Mouse (Mus musculus) liver, embryonic 14.5 days (tissue): ENCODE measurements around the gene Get4. TPM values are rescaled to one million over a fixed set of nuclear protein-coding genes. Genes with fewer than 3 reads are reported as not detected.

Source experiments
- ATAC-seq: fragments of 200-750 bp; cut with Nextera tagmentation; 2 replicates; pipeline ENCODE4 v1.8.0; 2017; ENCODE audit warnings: moderate number of reproducible peaks, mild to moderate bottlenecking, moderate library complexity; ENCODE audit not compliant: insufficient read depth
- DNase-seq, 3 experiments: peaks; one replicate each; pipeline ENCODE4 v3.0.0-alpha.2; 2012 to 2013; ENCODE audit warnings: low read depth in 3 of 3, low spot score in 3 of 3
- H3K27ac ChIP-seq: fragments of 300-500 bp; sonication (generic); 2 replicates; pipeline ENCODE4 v1.5.1; 2014; ENCODE audit warnings: moderate library complexity, mild to moderate bottlenecking, control low read depth, inconsistent platforms
- H3K27me3 ChIP-seq: fragments of 300-500 bp; sonication (generic); 2 replicates; pipeline ENCODE4 v1.6.1; 2014; ENCODE audit warnings: mild to moderate bottlenecking, low read length, moderate library complexity; ENCODE audit not compliant: control insufficient read depth, insufficient read depth
- H3K36me3 ChIP-seq: fragments of 300-500 bp; sonication (generic); replicated peaks from 2 replicates; pipeline ENCODE4 v1.6.1; 2014; ENCODE audit warnings: low read depth; ENCODE audit not compliant: control insufficient read depth, insufficient read depth
- H3K4me1 ChIP-seq, 2 experiments: fragments of 200-500 bp in 1 of 2; fragments of 300-500 bp in 1 of 2; sonication (generic) in 1 of 2; replicated peaks; 2 replicates each; pipeline ENCODE4 v1.6.1; 2012 to 2014; ENCODE audit warnings: antibody characterized with exemption in 1 of 2, inconsistent platforms in 1 of 2, low read length in 1 of 2; ENCODE audit not compliant: control insufficient read depth in 2 of 2, insufficient read depth in 2 of 2
- H3K4me2 ChIP-seq: fragments of 300-500 bp; sonication (generic); 2 replicates; pipeline ENCODE4 v1.6.1; 2014; ENCODE audit warnings: low read depth, mild to moderate bottlenecking, control low read depth, moderate library complexity
- H3K4me3 ChIP-seq, 2 experiments: fragments of 200-500 bp in 1 of 2; fragments of 300-500 bp in 1 of 2; sonication (generic) in 1 of 2; 2 replicates each; pipeline ENCODE4 v1.5.1; 2012 to 2014; ENCODE audit warnings: low read depth in 2 of 2, low read length in 2 of 2, mild to moderate bottlenecking in 2 of 2, control low read depth in 1 of 2, inconsistent platforms in 1 of 2, moderate library complexity in 1 of 2; ENCODE audit not compliant: insufficient read depth in 1 of 2
- H3K9ac ChIP-seq: fragments of 300-500 bp; sonication (generic); replicated peaks from 2 replicates; pipeline ENCODE4 v1.6.1; 2014; ENCODE audit warnings: mild to moderate bottlenecking, control low read depth, moderate library complexity
- H3K9me3 ChIP-seq: fragments of 300-500 bp; sonication (generic); 2 replicates; pipeline ENCODE4 v1.6.1; 2016; ENCODE audit warnings: low read length, mixed read lengths; ENCODE audit not compliant: control insufficient read depth
- CTCF ChIP-seq: IDR thresholded peaks from 2 replicates; pipeline ENCODE4 v1.5.1; 2016; ENCODE audit warnings: antibody characterized with exemption, low read depth, control low read depth
- EP300 ChIP-seq: IDR thresholded peaks from 2 replicates; pipeline ENCODE4 v1.6.1; 2016; ENCODE audit warnings: antibody characterized with exemption, low read depth
- WGBS: fragments of 180-500 bp; shearing (Covaris S2); extraction: QIAGEN DNeasy Blood & Tissue Kit; methylation state at CpG from one replicate; pipeline ENCODE4 v1.1.7; 2014; ENCODE audit not compliant: insufficient replicate concordance; 5-methylcytosine and 5-hydroxymethylcytosine counted together
- polyA plus RNA-seq, 2 experiments: library from polyadenylated mRNA; depleted of rRNA in 1 of 2; stranded (reverse) in 1 of 2; unstranded in 1 of 2; fragments of >200 nt; fragmentation: Nextera tagmentation in 1 of 2; extraction: Ambion mirVana in 1 of 2; gene quantifications; 2 replicates each; pipeline versions ENCODE4 v1.2.1 to v1.2.3; 2012 to 2014

The Get4 gene
- polyA plus RNA-seq (2012; rRNA removed): 48.6 and 56.8 TPM in 2 replicates
- 107 and 118 TPM in 2 replicates for polyA plus RNA-seq (2014; fragmentation: Nextera tagmentation; extraction: Ambion mirVana)

GRCm38 (mm10) chr5:139252081-139252909 is at the start of gene Get4:
TSS of gene Get4 (plus strand) at chr5:139252324.
- no peaks in the 10 kb centered on the region for H3K27me3 ChIP-seq
- WGBS: under 1% methylated on average over 90 of the region's 90 CpGs
- ATAC-seq: peak; percentile 88
- TF ChIP-seq CTCF (no peak), EP300 (peak; percentile 52)
- H3K4me1 ChIP-seq: peaks cover 16 to 51% of the 10 kb centered on the region in 2 experiments
- H3K9me3 ChIP-seq: no peaks in the 10 kb centered on the region
- peak within 1 kb of the TSS; percentile 88 to 97 for H3K4me3 ChIP-seq
- peak within 1 kb of the TSS; percentile 82 for H3K9ac ChIP-seq
- peak within 1 kb of the TSS; percentile 89 for H3K27ac ChIP-seq
- peak; percentile 97 to 98 (median 97) for DNase-seq
- H3K36me3 ChIP-seq: peaks cover 16% of the 10 kb centered on the region
- H3K4me2 ChIP-seq: peak within 1 kb of the TSS; percentile 99

GRCm38 (mm10) chr5:139203312-139203711 is 48.8 kb upstream of the Get4 start:
- Histone ChIP-seq H3K36me3 (no peaks in the 10 kb centered on the region; the same call in none of the 2 replicates), H3K27ac (no peak overlapping the region), H3K9me3 (no peaks in the 10 kb centered on the region), H3K9ac (no peak overlapping the region), H3K4me2 (peak overlapping the region; percentile 20; the same call in 1 of the 2 replicates), H3K4me3 (no peak overlapping the region), H3K4me1 (peaks cover 28 to 57% of the 10 kb centered on the region in 2 experiments), H3K27me3 (no peaks in the 10 kb centered on the region)
- WGBS: 73% methylated on average over 5 of the region's 5 CpGs
- no peak for ATAC-seq
- DNase-seq: no peak
- TF ChIP-seq EP300: no peak
- no peak for TF ChIP-seq CTCF

GRCm38 (mm10) chr5:139206081-139206480 is 46.0 kb upstream of the Get4 start:
- H3K36me3 ChIP-seq: peaks cover 12% of the 10 kb centered on the region
- TF ChIP-seq CTCF (no peak), EP300 (no peak)
- no peak overlapping the region for H3K9ac ChIP-seq
- peaks cover 13 to 46% of the 10 kb centered on the region in 2 experiments for H3K4me1 ChIP-seq
- DNase-seq (no peak), ATAC-seq (no peak)
- H3K4me2 ChIP-seq: no peak overlapping the region
- no peak overlapping the region for H3K4me3 ChIP-seq
- no peaks in the 10 kb centered on the region for H3K27me3 ChIP-seq
- 70% methylated on average over 4 of the region's 4 CpGs for WGBS
- no peak overlapping the region for H3K27ac ChIP-seq
- no peaks in the 10 kb centered on the region for H3K9me3 ChIP-seq

- Histone ChIP-seq H3K4me3 (no peak overlapping the region), H3K4me2 (no peak overlapping the region), H3K9ac (no peak overlapping the region; the same call in 1 of the 2 replicates), H3K27me3 (no peaks in the 10 kb centered on the region), H3K9me3 (no peaks in the 10 kb centered on the region), H3K36me3 (peaks cover 12% of the 10 kb centered on the region), H3K4me1 (peaks cover 13 to 46% of the 10 kb centered on the region in 2 experiments), H3K27ac (no peak overlapping the region)
- DNase-seq (no peak), ATAC-seq (no peak)
- TF ChIP-seq CTCF: no peak
- WGBS: 46% methylated on average over 7 of the region's 7 CpGs
Measured at GRCm38 (mm10) chr5:139206525-139206924, 45.6 kb upstream of the Get4 start.

GRCm38 (mm10) chr5:139208183-139208582 is 43.9 kb upstream of the Get4 start:
- no peak for DNase-seq
- Histone ChIP-seq H3K36me3 (peaks cover 18% of the 10 kb centered on the region), H3K27ac (no peak overlapping the region), H3K4me3 (no peak overlapping the region), H3K4me1 (peaks cover 2 to 35% of the 10 kb centered on the region in 2 experiments; a peak in 3 of 4 replicates), H3K9me3 (no peaks in the 10 kb centered on the region), H3K4me2 (no peak overlapping the region), H3K27me3 (no peaks in the 10 kb centered on the region), H3K9ac (no peak overlapping the region; the same call in 1 of the 2 replicates)
- ATAC-seq: no peak
- no peak for TF ChIP-seq EP300
- no peak for TF ChIP-seq CTCF
